Mouse (Mus musculus) liver, embryonic 12.5 days (tissue): ENCODE results near the gene Pitpnm1. TPM values are rescaled to one million over a fixed set of nuclear protein-coding genes. Genes with fewer than 3 reads are reported as not detected.
"Not testable (repeated sequence)": the region's sequence is repeated elsewhere in the genome, so short reads cannot be mapped to it uniquely, and the experiment has no call there.

Experiments used
- ATAC-seq: fragments of 200-750 bp; cut with Nextera tagmentation; 2 replicates; pipeline ENCODE4 v1.8.0; 2017; ENCODE audit warnings: moderate number of reproducible peaks, mild to moderate bottlenecking, moderate library complexity
- H3K27ac ChIP-seq: fragments of 300-500 bp; sonication (generic); 2 replicates; pipeline ENCODE4 v1.5.1; 2016; ENCODE audit warnings: mild to moderate bottlenecking
- H3K27me3 ChIP-seq: fragments of 300-500 bp; sonication (generic); replicated peaks from 2 replicates; pipeline ENCODE4 v1.6.1; 2016; ENCODE audit warnings: mild to moderate bottlenecking, moderate library complexity
- H3K36me3 ChIP-seq: fragments of 300-500 bp; sonication (generic); 2 replicates; pipeline ENCODE4 v1.6.1; 2016; ENCODE audit warnings: mild to moderate bottlenecking, moderate library complexity
- H3K4me1 ChIP-seq: fragments of 300-500 bp; sonication (generic); 2 replicates; pipeline ENCODE4 v1.6.1; 2016
- H3K4me2 ChIP-seq: fragments of 300-500 bp; sonication (generic); 2 replicates; pipeline ENCODE4 v1.6.1; 2016; ENCODE audit warnings: mild to moderate bottlenecking, moderate library complexity
- H3K4me3 ChIP-seq: fragments of 300-500 bp; sonication (generic); 2 replicates; pipeline ENCODE4 v1.5.1; 2016; ENCODE audit warnings: mild to moderate bottlenecking, moderate library complexity
- H3K9ac ChIP-seq: fragments of 300-500 bp; sonication (generic); 2 replicates; pipeline ENCODE4 v1.6.1; 2016; ENCODE audit warnings: mild to moderate bottlenecking, moderate library complexity
- H3K9me3 ChIP-seq: fragments of 300-500 bp; sonication (generic); replicated peaks from 2 replicates; pipeline ENCODE4 v1.6.1; 2016; ENCODE audit warnings: mild to moderate bottlenecking, moderate library complexity
- WGBS: fragments of 180-500 bp; shearing (Covaris S2); methylation state at CpG from one replicate; pipeline ENCODE4 v1.1.7; 2016; ENCODE audit not compliant: insufficient replicate concordance; 5-methylcytosine and 5-hydroxymethylcytosine counted together
- polyA plus RNA-seq: library from polyadenylated mRNA; unstranded; fragments of >200 nt; fragmentation: Nextera tagmentation; extraction: Ambion mirVana; gene quantifications from 2 replicates; pipeline ENCODE4 v1.2.1, GENCODE M21; 2016

The Pitpnm1 gene
- polyA plus RNA-seq, 1 experiment from 2014 or later, result 5.0 TPM

GRCm38 (mm10) chr19:4135229-4135962 lies 35.6 kb downstream of the Pitpnm1 start:
- Histone ChIP-seq H3K36me3 (peaks cover 29% of the 10 kb centered on the region), H3K27me3 (peaks cover 23% of the 10 kb centered on the region), H3K4me1 (peaks cover 35% of the 10 kb centered on the region), H3K4me2 (peak overlapping the region; percentile 47)
- H3K9me3 ChIP-seq, H3K9ac ChIP-seq, ATAC-seq, H3K4me3 ChIP-seq, H3K27ac ChIP-seq: not testable (repeated sequence)
- 72% methylated on average over 6 of the region's 6 CpGs for whole genome bisulfite sequencing

- H3K27ac ChIP-seq, result not testable (repeated sequence)
- ATAC-seq, result peak; percentile 50
Observed at GRCm38 (mm10) chr19:4135963-4136345, 36.2 kb downstream of the Pitpnm1 start.

GRCm38 (mm10) chr19:4136463-4136862 lies 36.7 kb downstream of the Pitpnm1 start:
- Histone ChIP-seq H3K4me1 (peaks cover 24% of the 10 kb centered on the region), H3K36me3 (peaks cover 21% of the 10 kb centered on the region), H3K4me3 (no peak overlapping the region), H3K9me3 (no peaks in the 10 kb centered on the region), H3K9ac (no peak overlapping the region), H3K27me3 (peaks cover 31% of the 10 kb centered on the region), H3K4me2 (peak overlapping the region; percentile 47), H3K27ac (no peak overlapping the region)
- WGBS, result 59% methylated on average over 5 of the region's 5 CpGs
- ATAC-seq, result peak; percentile 48; the same call in 1 of the 2 replicates

More at GRCm38 (mm10) chr19:4135963-4136345, 36.2 kb downstream of the Pitpnm1 start:
- Histone ChIP-seq H3K36me3 (peaks cover 26% of the 10 kb centered on the region), H3K4me3 (peak overlapping the region; percentile 26; the same call in 1 of the 2 replicates), H3K4me1 (peaks cover 29% of the 10 kb centered on the region), H3K27me3 (peaks cover 28% of the 10 kb centered on the region), H3K4me2 (peak overlapping the region; percentile 47)
- H3K9ac ChIP-seq, H3K9me3 ChIP-seq: not testable (repeated sequence)
- WGBS, result 18% methylated on average over 8 of the region's 8 CpGs

- Histone ChIP-seq H3K4me3 (no peak overlapping the region), H3K9ac (no peak overlapping the region), H3K4me1 (peaks cover 15% of the 10 kb centered on the region), H3K36me3 (peaks cover 7% of the 10 kb centered on the region), H3K4me2 (no peak overlapping the region), H3K27ac (no peak overlapping the region), H3K9me3 (no peaks in the 10 kb centered on the region), H3K27me3 (peaks cover 35% of the 10 kb centered on the region)
- WGBS, result 82% methylated on average over 5 of the region's 5 CpGs
- no peak for ATAC-seq
Observed at GRCm38 (mm10) chr19:4137913-4138312, 38.1 kb downstream of the Pitpnm1 start.

- WGBS, result 68% methylated on average over 2 of the region's 2 CpGs
- Histone ChIP-seq H3K36me3 (no peaks in the 10 kb centered on the region), H3K9ac (no peak within 1 kb of the TSS), H3K4me1 (peaks cover 15% of the 10 kb centered on the region), H3K27me3 (peaks cover 45% of the 10 kb centered on the region), H3K4me3 (no peak within 1 kb of the TSS), H3K27ac (no peak within 1 kb of the TSS), H3K4me2 (no peak within 1 kb of the TSS), H3K9me3 (no peaks in the 10 kb centered on the region)
- ATAC-seq, result no peak
Observed at GRCm38 (mm10) chr19:4139446-4139845, 39.6 kb downstream of the Pitpnm1 start, which contains the start of gene Gpr152. Gene Gpr152, plus strand, starts transcription at chr19:4139787.

GRCm38 (mm10) chr19:4140147-4140546 lies 40.3 kb downstream of the Pitpnm1 start:
- Histone ChIP-seq H3K9me3 (no peaks in the 10 kb centered on the region), H3K27me3 (peaks cover 45% of the 10 kb centered on the region), H3K4me3 (no peak overlapping the region), H3K36me3 (no peaks in the 10 kb centered on the region), H3K9ac (no peak overlapping the region), H3K4me2 (no peak overlapping the region), H3K27ac (no peak overlapping the region), H3K4me1 (peaks cover 13% of the 10 kb centered on the region)
- 55% methylated on average over 6 of the region's 6 CpGs for WGBS
- no peak for ATAC-seq

GRCm38 (mm10) chr19:4142416-4143173 lies 42.8 kb downstream of the Pitpnm1 start:
- H3K4me2 ChIP-seq, result no peak overlapping the region
- no peak overlapping the region for H3K4me3 ChIP-seq
- H3K9ac ChIP-seq, result no peak overlapping the region
- peaks cover 1% of the 10 kb centered on the region for H3K4me1 ChIP-seq
- no peak for ATAC-seq
- no peaks in the 10 kb centered on the region for H3K36me3 ChIP-seq
- H3K27me3 ChIP-seq, result peaks cover 37% of the 10 kb centered on the region
- no peak overlapping the region for H3K27ac ChIP-seq
- 79% methylated on average over 18 of the region's 18 CpGs for WGBS
- no peaks in the 10 kb centered on the region for H3K9me3 ChIP-seq

GRCm38 (mm10) chr19:4143759-4144268 lies 44.0 kb downstream of the Pitpnm1 start, which contains the start of gene Cabp4:
Gene Cabp4, minus strand, starts transcription at chr19:4144033.
- H3K27ac ChIP-seq, result no peak within 1 kb of the TSS
- H3K4me1 ChIP-seq, result peaks cover 11% of the 10 kb centered on the region
- H3K27me3 ChIP-seq, result peaks cover 34% of the 10 kb centered on the region
- no peaks in the 10 kb centered on the region for H3K9me3 ChIP-seq
- H3K4me3 ChIP-seq, result no peak within 1 kb of the TSS
- ATAC-seq, result no peak
- no peak within 1 kb of the TSS for H3K4me2 ChIP-seq
- H3K36me3 ChIP-seq, result no peaks in the 10 kb centered on the region
- H3K9ac ChIP-seq, result no peak within 1 kb of the TSS
- 64% methylated on average over 7 of the region's 7 CpGs for WGBS

GRCm38 (mm10) chr19:4144550-4145498 lies 45.0 kb downstream of the Pitpnm1 start:
- Histone ChIP-seq H3K9me3 (no peaks in the 10 kb centered on the region), H3K36me3 (peaks cover 1% of the 10 kb centered on the region; the same call in 1 of the 2 replicates), H3K27ac (no peak overlapping the region), H3K27me3 (peaks cover 28% of the 10 kb centered on the region), H3K4me3 (no peak overlapping the region), H3K4me2 (no peak overlapping the region), H3K4me1 (peaks cover 21% of the 10 kb centered on the region), H3K9ac (no peak overlapping the region)
- no peak for ATAC-seq
- 66% methylated on average over 16 of the region's 16 CpGs for WGBS

- Histone ChIP-seq H3K9ac (no peak overlapping the region), H3K36me3 (peaks cover 12% of the 10 kb centered on the region), H3K4me3 (no peak overlapping the region), H3K4me2 (no peak overlapping the region), H3K4me1 (peaks cover 25% of the 10 kb centered on the region), H3K27me3 (peaks cover 17% of the 10 kb centered on the region; the same call in 1 of the 2 replicates), H3K9me3 (no peaks in the 10 kb centered on the region), H3K27ac (no peak overlapping the region)
- 75% methylated on average over 5 of the region's 5 CpGs for WGBS
- ATAC-seq, result no peak
Observed at GRCm38 (mm10) chr19:4145936-4146335, 46.1 kb downstream of the Pitpnm1 start.

GRCm38 (mm10) chr19:4146366-4147021 lies 46.7 kb downstream of the Pitpnm1 start:
- Histone ChIP-seq H3K36me3 (peaks cover 18% of the 10 kb centered on the region), H3K4me1 (peaks cover 28% of the 10 kb centered on the region), H3K27ac (no peak overlapping the region), H3K9me3 (no peaks in the 10 kb centered on the region), H3K27me3 (peaks cover 14% of the 10 kb centered on the region; the same call in 1 of the 2 replicates), H3K4me3 (no peak overlapping the region), H3K9ac (no peak overlapping the region), H3K4me2 (no peak overlapping the region)
- 61% methylated on average over 12 of the region's 12 CpGs for WGBS
- ATAC-seq, result no peak
